Mouse (Mus musculus): ENCODE results near the gene Gbx2. TPM values are rescaled to one million over a fixed set of nuclear protein-coding genes. Genes with fewer than 3 reads are reported as not detected.

Gene Gbx2
- total and polyA plus RNA-seq, 3 experiments = 0.27 TPM; not detected in 2

GRCm38 (mm10) chr1:89922282-89922681 is 8.7 kb downstream of the Gbx2 start:
- ATAC-seq (ENCODE audit: extremely low read depth, insufficient number of reproducible peaks, low FRiP score, poor library complexity, severe bottlenecking) (no peak), DNase-seq (ENCODE audit: low spot score) (no peak)
- no peaks in the 10 kb centered on the region for H3K27me3 ChIP-seq (ENCODE audit: insufficient read depth, low read length)

DNA sequence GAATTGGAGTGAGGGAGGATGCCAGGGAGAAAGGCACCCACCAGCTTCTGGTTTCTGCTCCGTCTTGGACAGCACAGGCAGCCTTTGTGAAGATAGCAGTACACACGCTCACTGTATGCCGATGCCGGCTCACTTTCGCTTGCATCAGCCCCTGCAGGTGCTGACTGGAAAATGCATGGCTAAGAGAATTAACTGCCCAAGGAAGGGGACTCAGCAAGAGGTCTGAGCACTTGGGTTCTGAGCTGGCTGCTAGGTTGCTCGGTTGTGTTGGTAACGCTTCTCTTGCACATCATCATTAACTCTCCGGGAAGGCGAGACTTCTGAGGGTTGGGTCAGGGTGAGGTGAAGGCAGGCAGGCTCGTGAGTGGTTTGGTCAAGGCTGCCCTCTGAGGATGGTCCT is 9.2 kb downstream of the Gbx2 start:
- peaks cover 97% of the 10 kb centered on the region for H3K9me3 ChIP-seq (replicated peaks)
- no peaks in the 10 kb centered on the region for H3K4me1 ChIP-seq (ENCODE audit: insufficient read depth, low read depth, low read length)
- no peaks in the 10 kb centered on the region for H3K27me3 ChIP-seq (ENCODE audit: insufficient read depth, low read length)
- no peak for ATAC-seq (ENCODE audit: extremely low read depth, insufficient number of reproducible peaks, low FRiP score, poor library complexity, severe bottlenecking)
- no peak for DNase-seq (ENCODE audit: low spot score)
- H3K36me3 ChIP-seq (replicated peaks) = no peaks in the 10 kb centered on the region
- TF ChIP-seq GATA1 (IDR thresholded peaks at IDR 0.05; ENCODE audit: borderline replicate concordance, low read length) (no peak), CTCF (IDR thresholded peaks at IDR 0.05; ENCODE audit: low read depth, low read length) (no peak), TAL1 (conservative IDR thresholded peaks at IDR 0.05; ENCODE audit: low read depth, low read length) (no peak), POLR2AphosphoS5 (IDR thresholded peaks at IDR 0.05; ENCODE audit: insufficient replicate concordance, low read depth, low read length) (no peak), GATA2 (IDR thresholded peaks at IDR 0.05; ENCODE audit: borderline replicate concordance, low read depth, low read length) (no peak)
- no peak overlapping the region for H3K4me3 ChIP-seq (ENCODE audit: low read depth, low read length)

More at GRCm38 (mm10) chr1:89922282-89922681, 8.7 kb downstream of the Gbx2 start:
- Histone ChIP-seq H3K9me3 (replicated peaks) (peaks cover 97% of the 10 kb centered on the region), H3K4me1 (ENCODE audit: insufficient read depth, low read depth, low read length) (no peaks in the 10 kb centered on the region), H3K4me3 (ENCODE audit: low read depth, low read length) (no peak overlapping the region), H3K36me3 (replicated peaks) (no peaks in the 10 kb centered on the region)
- no peak for TF ChIP-seq POLR2AphosphoS5 (IDR thresholded peaks at IDR 0.05; ENCODE audit: insufficient replicate concordance, low read depth, low read length)
- TF ChIP-seq CTCF (IDR thresholded peaks at IDR 0.05; ENCODE audit: low read depth, low read length) = no peak
- no peak for TF ChIP-seq GATA2 (IDR thresholded peaks at IDR 0.05; ENCODE audit: borderline replicate concordance, low read depth, low read length)
- TF ChIP-seq GATA1 (IDR thresholded peaks at IDR 0.05; ENCODE audit: borderline replicate concordance, low read length) = no peak
- TF ChIP-seq TAL1 (conservative IDR thresholded peaks at IDR 0.05; ENCODE audit: low read depth, low read length) = no peak

GRCm38 (mm10) chr1:89919206-89919605 is 11.8 kb downstream of the Gbx2 start:
- Histone ChIP-seq H3K4me3 (ENCODE audit: low read depth, low read length) (peak overlapping the region; percentile 17; the same call in 1 of the 2 replicates), H3K4me1 (ENCODE audit: insufficient read depth, low read depth, low read length) (no peaks in the 10 kb centered on the region), H3K36me3 (replicated peaks) (no peaks in the 10 kb centered on the region), H3K27me3 (ENCODE audit: insufficient read depth, low read length) (no peaks in the 10 kb centered on the region), H3K9me3 (replicated peaks) (peaks cover 74% of the 10 kb centered on the region)
- TF ChIP-seq POLR2AphosphoS5 (IDR thresholded peaks at IDR 0.05; ENCODE audit: insufficient replicate concordance, low read depth, low read length) = no peak
- no peak for TF ChIP-seq GATA2 (IDR thresholded peaks at IDR 0.05; ENCODE audit: borderline replicate concordance, low read depth, low read length)
- no peak for TF ChIP-seq TAL1 (conservative IDR thresholded peaks at IDR 0.05; ENCODE audit: low read depth, low read length)
- TF ChIP-seq GATA1 (IDR thresholded peaks at IDR 0.05; ENCODE audit: borderline replicate concordance, low read length) = no peak
- TF ChIP-seq CTCF (IDR thresholded peaks at IDR 0.05; ENCODE audit: low read depth, low read length) = no peak
- DNase-seq (ENCODE audit: low spot score) (no peak), ATAC-seq (ENCODE audit: extremely low read depth, insufficient number of reproducible peaks, low FRiP score, poor library complexity, severe bottlenecking) (no peak)

GRCm38 (mm10) chr1:89918111-89918510 is 12.9 kb downstream of the Gbx2 start:
- Histone ChIP-seq H3K4me3 (ENCODE audit: low read depth, low read length) (no peak overlapping the region), H3K27me3 (ENCODE audit: insufficient read depth, low read length) (no peaks in the 10 kb centered on the region), H3K4me1 (ENCODE audit: insufficient read depth, low read depth, low read length) (no peaks in the 10 kb centered on the region), H3K36me3 (replicated peaks) (no peaks in the 10 kb centered on the region), H3K9me3 (replicated peaks) (peaks cover 69% of the 10 kb centered on the region)
- DNase-seq (ENCODE audit: low spot score) (no peak), ATAC-seq (ENCODE audit: extremely low read depth, insufficient number of reproducible peaks, low FRiP score, poor library complexity, severe bottlenecking) (no peak)
- TF ChIP-seq POLR2AphosphoS5 (IDR thresholded peaks at IDR 0.05; ENCODE audit: insufficient replicate concordance, low read depth, low read length) (no peak), GATA2 (IDR thresholded peaks at IDR 0.05; ENCODE audit: borderline replicate concordance, low read depth, low read length) (no peak), GATA1 (IDR thresholded peaks at IDR 0.05; ENCODE audit: borderline replicate concordance, low read length) (no peak), TAL1 (conservative IDR thresholded peaks at IDR 0.05; ENCODE audit: low read depth, low read length) (no peak), CTCF (IDR thresholded peaks at IDR 0.05; ENCODE audit: low read depth, low read length) (no peak)

DNA sequence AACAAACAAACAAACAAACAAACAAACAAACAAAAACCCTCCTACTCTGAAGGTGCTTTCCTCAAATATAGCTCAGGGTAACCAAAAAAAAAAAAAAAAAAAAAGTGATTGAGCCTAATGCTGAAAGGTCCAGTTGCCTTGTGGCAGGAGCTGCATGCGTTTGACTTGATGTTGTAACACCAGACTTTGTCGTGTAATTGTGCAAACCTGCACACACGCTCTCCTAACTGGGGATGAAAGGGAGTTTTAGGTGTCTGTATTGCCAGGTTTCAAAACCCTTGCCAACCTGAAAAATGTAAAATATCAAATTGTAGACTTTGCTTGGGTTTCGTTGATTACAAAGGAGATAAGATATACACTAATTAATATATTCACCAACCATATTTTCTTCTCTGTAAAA is 17.4 kb downstream of the Gbx2 start:
- no peaks in the 10 kb centered on the region for H3K4me1 ChIP-seq (ENCODE audit: insufficient read depth, low read depth, low read length)
- H3K36me3 ChIP-seq (replicated peaks) = no peaks in the 10 kb centered on the region
- H3K27me3 ChIP-seq (ENCODE audit: insufficient read depth, low read length) = no peaks in the 10 kb centered on the region
- H3K9me3 ChIP-seq (replicated peaks) = peaks cover 63% of the 10 kb centered on the region
- TF ChIP-seq CTCF (IDR thresholded peaks at IDR 0.05; ENCODE audit: low read depth, low read length) = no peak
- TF ChIP-seq GATA2 (IDR thresholded peaks at IDR 0.05; ENCODE audit: borderline replicate concordance, low read depth, low read length) = no peak
- no peak overlapping the region for H3K4me3 ChIP-seq (ENCODE audit: low read depth, low read length)
- ATAC-seq (ENCODE audit: extremely low read depth, insufficient number of reproducible peaks, low FRiP score, poor library complexity, severe bottlenecking) (no peak), DNase-seq (ENCODE audit: low spot score) (no peak)

DNA sequence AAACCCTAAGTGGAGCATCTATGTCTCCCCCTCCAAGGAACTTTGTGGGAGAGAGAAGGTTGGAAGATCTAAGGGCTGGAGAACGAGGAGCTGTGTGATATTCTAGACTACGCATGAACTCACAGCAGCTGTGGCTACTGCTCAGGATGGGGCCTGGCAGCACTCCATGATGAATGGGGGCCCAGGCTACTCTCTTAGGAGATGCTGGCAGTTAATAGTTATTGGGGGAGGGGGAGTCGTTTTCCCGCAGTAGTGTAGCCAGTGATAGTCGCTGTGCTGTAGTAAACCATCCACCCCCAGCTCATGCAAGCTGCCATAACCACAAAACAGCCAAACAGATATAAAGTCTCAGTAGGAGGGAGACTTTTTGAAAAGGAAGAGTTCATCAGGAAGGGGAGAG is 18.6 kb downstream of the Gbx2 start:
- H3K27me3 ChIP-seq (ENCODE audit: insufficient read depth, low read length) = no peaks in the 10 kb centered on the region
- no peaks in the 10 kb centered on the region for H3K36me3 ChIP-seq (replicated peaks)
- H3K9me3 ChIP-seq (replicated peaks) = peaks cover 54% of the 10 kb centered on the region
- DNase-seq (ENCODE audit: low spot score) (no peak), ATAC-seq (ENCODE audit: extremely low read depth, insufficient number of reproducible peaks, low FRiP score, poor library complexity, severe bottlenecking) (no peak)
- H3K4me3 ChIP-seq (ENCODE audit: low read depth, low read length) = no peak overlapping the region
- no peaks in the 10 kb centered on the region for H3K4me1 ChIP-seq (ENCODE audit: insufficient read depth, low read depth, low read length)
- TF ChIP-seq CTCF (IDR thresholded peaks at IDR 0.05; ENCODE audit: low read depth, low read length) = no peak
- no peak for TF ChIP-seq GATA1 (IDR thresholded peaks at IDR 0.05; ENCODE audit: borderline replicate concordance, low read length)
- no peak for TF ChIP-seq GATA2 (IDR thresholded peaks at IDR 0.05; ENCODE audit: borderline replicate concordance, low read depth, low read length)
- TF ChIP-seq POLR2AphosphoS5 (IDR thresholded peaks at IDR 0.05; ENCODE audit: insufficient replicate concordance, low read depth, low read length) = no peak
- TF ChIP-seq TAL1 (conservative IDR thresholded peaks at IDR 0.05; ENCODE audit: low read depth, low read length) = no peak

Measured in G1E (cell line).